Mouse (Mus musculus): Measurements from ENCODE around the gene Lrp4. TPM values are rescaled to one million over a fixed set of nuclear protein-coding genes. Genes with fewer than 3 reads are reported as not detected.
A peak's percentile ranks its signal among the peaks of the same experiment; 100 is the strongest.
"Not testable (repeated sequence)": the region's sequence is repeated elsewhere in the genome, so short reads cannot be mapped to it uniquely, and the experiment has no call there.

Lrp4 gene
- polyA plus RNA-seq, 1 experiment from 2014 or later, result 4.9 TPM

DNA sequence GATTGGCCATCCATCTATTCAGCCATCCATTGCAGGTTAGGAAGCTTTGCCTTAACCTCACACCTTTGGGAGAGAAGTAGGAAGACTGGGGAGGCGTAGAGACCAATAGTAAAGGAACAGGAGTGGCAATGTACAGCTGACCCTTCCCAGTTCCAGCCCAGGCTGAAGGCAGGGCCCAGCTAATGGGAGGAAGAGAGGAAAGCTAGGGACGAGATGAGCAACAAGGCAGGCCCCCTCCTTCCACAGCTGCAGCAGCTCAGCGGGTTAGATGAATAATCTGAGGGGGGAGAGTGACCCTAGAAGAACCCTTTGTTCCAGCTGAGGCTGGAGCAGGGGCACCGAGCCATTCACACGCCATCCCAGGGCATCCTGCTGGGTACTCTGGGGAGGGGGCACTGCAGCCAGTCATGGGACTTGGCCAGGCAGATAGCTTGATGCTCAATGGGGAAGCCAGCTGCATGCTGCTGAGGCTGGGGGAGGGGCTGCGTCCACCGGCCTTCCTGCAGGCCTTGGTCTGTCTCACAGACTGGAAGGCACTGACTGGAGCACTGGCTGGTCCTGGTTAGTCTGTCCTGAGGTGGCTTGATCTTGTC is 12.8 kb downstream of the Lrp4 start:
- no peaks in the 10 kb centered on the region for H3K36me3 ChIP-seq (replicated peaks)
- no peak overlapping the region for H3K9ac ChIP-seq
- H3K27me3 ChIP-seq (replicated peaks), result no peaks in the 10 kb centered on the region
- peak; percentile 41; the same call in 1 of the 2 replicates for ATAC-seq (replicated peaks)
- peaks cover 18% of the 10 kb centered on the region for H3K4me1 ChIP-seq
- no peak overlapping the region for H3K4me2 ChIP-seq
- H3K27ac ChIP-seq, result no peak overlapping the region
- H3K4me3 ChIP-seq, result no peak overlapping the region
- H3K9me3 ChIP-seq, result no peaks in the 10 kb centered on the region
- WGBS, result 17% methylated on average over 7 of the region's 7 CpGs

DNA sequence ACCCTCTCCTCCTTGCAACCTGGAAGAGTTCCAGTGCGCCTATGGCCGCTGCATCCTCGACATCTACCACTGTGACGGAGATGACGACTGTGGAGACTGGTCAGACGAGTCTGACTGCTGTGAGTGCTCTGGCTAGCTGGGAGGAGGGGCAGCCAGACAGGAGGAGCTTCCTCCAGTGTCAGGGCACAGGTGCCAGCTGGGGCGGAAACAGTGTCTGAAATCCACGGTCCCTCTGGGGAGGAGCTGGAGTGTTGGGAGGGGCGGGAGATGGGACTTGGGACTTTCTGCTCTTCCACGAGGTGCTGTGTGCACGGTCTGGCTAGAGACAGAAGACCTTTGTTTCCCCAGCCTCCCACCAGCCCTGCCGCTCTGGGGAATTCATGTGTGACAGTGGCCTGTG is 17.0 kb downstream of the Lrp4 start:
- WGBS, result 67% methylated on average over 12 of the region's 12 CpGs
- no peak overlapping the region for H3K9ac ChIP-seq
- H3K4me2 ChIP-seq, result no peak overlapping the region
- peaks cover 11% of the 10 kb centered on the region for H3K4me1 ChIP-seq
- H3K4me3 ChIP-seq, result no peak overlapping the region
- no peak overlapping the region for H3K27ac ChIP-seq
- no peaks in the 10 kb centered on the region for H3K27me3 ChIP-seq (replicated peaks)
- no peaks in the 10 kb centered on the region for H3K9me3 ChIP-seq
- H3K36me3 ChIP-seq (replicated peaks), result no peaks in the 10 kb centered on the region
- no peak for ATAC-seq (replicated peaks)

DNA sequence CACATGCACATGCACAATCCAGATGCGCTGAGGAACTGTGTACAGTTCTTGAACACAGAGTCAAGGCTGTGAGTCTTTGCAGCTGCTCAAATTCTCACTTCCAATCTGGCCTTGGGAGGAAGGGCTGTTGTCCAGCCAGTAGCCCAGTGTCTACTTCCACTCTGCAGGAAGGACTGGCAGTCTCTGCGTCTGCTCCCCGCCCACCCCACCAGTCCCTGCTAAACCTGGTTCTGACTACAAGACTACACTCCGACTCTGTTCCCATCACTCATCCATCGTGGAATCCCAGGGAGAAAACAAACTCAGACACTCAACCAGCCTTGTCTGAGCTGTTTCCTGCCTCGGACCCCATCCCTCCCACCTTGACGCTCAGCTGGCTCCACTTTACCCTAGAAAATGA is 18.5 kb downstream of the Lrp4 start:
- Histone ChIP-seq H3K27me3 (replicated peaks) (no peaks in the 10 kb centered on the region), H3K9ac (no peak overlapping the region), H3K27ac (no peak overlapping the region), H3K36me3 (replicated peaks) (no peaks in the 10 kb centered on the region), H3K4me3 (no peak overlapping the region), H3K4me2 (no peak overlapping the region), H3K9me3 (no peaks in the 10 kb centered on the region), H3K4me1 (no peaks in the 10 kb centered on the region)
- ATAC-seq (replicated peaks), result no peak
- 86% methylated on average over 7 of the region's 7 CpGs for WGBS

DNA sequence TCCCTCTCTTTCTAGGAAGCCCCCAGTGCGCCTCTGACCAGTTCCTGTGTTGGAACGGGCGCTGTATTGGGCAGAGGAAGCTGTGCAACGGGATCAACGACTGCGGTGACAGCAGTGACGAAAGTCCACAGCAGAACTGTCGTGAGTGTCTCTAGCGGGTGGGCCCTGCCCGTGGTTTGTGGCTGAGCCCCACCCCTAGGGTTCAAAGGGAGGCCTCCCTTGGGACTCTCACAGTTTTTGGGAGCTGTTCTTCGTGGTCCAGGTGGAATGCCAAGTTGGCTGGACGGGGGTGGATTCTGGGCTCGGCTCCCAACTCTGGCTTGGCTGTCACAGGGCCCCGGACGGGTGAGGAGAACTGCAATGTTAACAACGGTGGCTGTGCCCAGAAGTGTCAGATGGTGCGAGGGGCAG is 18.9 kb downstream of the Lrp4 start:
- ATAC-seq (replicated peaks), result no peak
- H3K4me2 ChIP-seq, result no peak overlapping the region
- H3K4me1 ChIP-seq, result no peaks in the 10 kb centered on the region
- WGBS, result 84% methylated on average over 17 of the region's 17 CpGs
- H3K36me3 ChIP-seq (replicated peaks), result no peaks in the 10 kb centered on the region
- no peak overlapping the region for H3K9ac ChIP-seq
- H3K4me3 ChIP-seq, result no peak overlapping the region
- H3K9me3 ChIP-seq, result no peaks in the 10 kb centered on the region
- H3K27ac ChIP-seq, result no peak overlapping the region
- no peaks in the 10 kb centered on the region for H3K27me3 ChIP-seq (replicated peaks)

DNA sequence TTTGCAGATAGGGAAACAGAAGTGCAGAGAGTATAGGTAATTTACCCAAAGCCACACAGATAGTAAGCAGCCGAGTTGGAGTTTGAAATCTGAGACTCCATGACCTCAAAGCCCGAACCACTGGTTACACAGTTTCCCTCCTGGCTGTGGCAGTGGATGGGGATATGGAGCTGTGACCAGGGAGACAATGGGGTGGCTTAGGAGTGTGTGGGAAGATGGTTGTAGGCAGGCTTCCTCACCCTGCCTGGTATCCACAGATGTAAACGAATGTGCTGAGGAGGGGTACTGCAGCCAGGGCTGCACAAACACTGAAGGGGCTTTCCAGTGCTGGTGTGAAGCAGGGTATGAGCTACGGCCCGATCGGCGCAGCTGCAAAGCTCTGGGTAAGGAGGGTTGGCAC is 19.5 kb downstream of the Lrp4 start:
- H3K4me1 ChIP-seq, result no peaks in the 10 kb centered on the region
- WGBS, result 90% methylated on average over 7 of the region's 7 CpGs
- no peak overlapping the region for H3K9ac ChIP-seq
- no peak overlapping the region for H3K4me2 ChIP-seq
- no peaks in the 10 kb centered on the region for H3K9me3 ChIP-seq
- no peak overlapping the region for H3K27ac ChIP-seq
- no peaks in the 10 kb centered on the region for H3K27me3 ChIP-seq (replicated peaks)
- no peak overlapping the region for H3K4me3 ChIP-seq
- no peaks in the 10 kb centered on the region for H3K36me3 ChIP-seq (replicated peaks)
- ATAC-seq (replicated peaks), result no peak

DNA sequence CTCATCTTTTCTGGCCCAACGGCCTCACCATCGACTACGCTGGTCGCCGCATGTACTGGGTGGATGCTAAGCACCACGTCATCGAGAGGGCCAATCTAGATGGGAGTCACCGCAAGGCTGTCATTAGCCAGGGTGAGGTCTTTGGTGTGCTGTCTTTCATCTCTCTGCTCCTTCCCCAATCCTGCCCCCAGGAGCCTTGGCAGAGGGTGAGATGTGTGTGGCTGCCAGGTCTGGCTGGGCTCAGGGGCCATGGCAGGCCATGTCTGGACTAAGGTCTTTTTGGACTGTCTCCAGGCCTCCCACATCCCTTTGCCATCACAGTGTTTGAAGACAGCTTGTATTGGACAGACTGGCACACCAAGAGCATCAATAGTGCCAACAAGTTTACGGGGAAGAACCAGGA is 23.1 kb downstream of the Lrp4 start:
- ATAC-seq (replicated peaks), result peak; percentile 57
- Histone ChIP-seq H3K4me3 (no peak overlapping the region), H3K4me1 (no peaks in the 10 kb centered on the region), H3K4me2 (no peak overlapping the region), H3K9me3 (no peaks in the 10 kb centered on the region), H3K9ac (no peak overlapping the region), H3K27ac (no peak overlapping the region), H3K27me3 (replicated peaks) (no peaks in the 10 kb centered on the region), H3K36me3 (replicated peaks) (no peaks in the 10 kb centered on the region)
- WGBS, result 94% methylated on average over 9 of the region's 9 CpGs

DNA sequence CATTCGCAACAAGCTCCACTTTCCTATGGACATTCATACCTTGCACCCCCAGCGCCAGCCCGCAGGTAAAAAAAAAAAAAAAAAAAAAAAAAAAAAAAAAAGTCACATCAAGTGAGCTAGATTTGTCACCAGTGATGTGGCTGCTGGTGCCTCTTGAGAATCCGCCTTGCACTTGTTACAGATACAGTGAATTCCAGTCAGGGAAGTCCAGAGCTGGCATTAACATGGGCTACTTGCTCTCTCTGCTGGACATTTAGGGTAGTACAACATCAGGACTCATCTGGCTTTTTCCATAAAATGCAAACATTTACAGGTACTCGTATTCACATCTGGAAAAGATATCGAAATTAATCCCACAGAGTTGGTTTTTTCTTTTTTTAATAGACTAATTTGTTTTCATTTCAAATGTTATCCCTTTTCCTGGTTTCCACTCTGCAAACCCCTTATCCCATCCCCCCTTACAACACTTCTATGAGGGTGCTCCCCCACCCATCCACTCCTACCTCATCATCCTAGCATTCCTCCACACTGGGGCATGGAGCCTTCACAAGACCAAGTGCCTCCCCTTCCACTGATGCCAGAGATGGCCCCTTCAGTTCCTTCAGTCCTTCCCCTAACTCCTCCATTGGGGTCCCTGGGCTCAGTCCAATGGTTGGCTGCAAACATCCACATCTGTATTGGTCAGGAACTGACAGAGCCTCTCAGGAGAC is 23.6 kb downstream of the Lrp4 start:
- Histone ChIP-seq H3K27ac (no peak overlapping the region), H3K36me3 (replicated peaks) (no peaks in the 10 kb centered on the region), H3K9me3 (no peaks in the 10 kb centered on the region), H3K27me3 (replicated peaks) (no peaks in the 10 kb centered on the region), H3K4me2 (no peak overlapping the region), H3K4me3 (no peak overlapping the region), H3K4me1 (no peaks in the 10 kb centered on the region), H3K9ac (no peak overlapping the region)
- ATAC-seq (replicated peaks), result peak; percentile 87
- WGBS, result 64% methylated on average over 6 of the region's 6 CpGs

DNA sequence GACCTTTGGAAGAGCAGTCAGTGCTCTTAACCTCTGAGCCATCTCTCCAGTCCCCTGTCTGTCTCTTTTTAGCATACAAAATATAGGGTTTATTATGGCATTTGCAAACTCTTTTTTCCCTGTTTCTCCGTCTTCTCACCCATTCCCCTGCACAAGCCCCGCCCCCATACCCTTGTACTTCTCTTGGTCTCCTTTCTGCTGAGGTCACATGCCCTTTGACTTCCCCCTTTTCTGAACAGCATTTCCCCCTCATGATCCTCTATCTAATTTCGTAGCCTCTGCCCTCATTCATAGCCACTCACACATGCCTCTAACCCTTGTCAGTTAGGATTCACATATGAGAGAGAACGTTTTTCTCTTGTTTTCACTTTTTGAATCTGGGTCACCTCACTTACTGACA is 27.4 kb downstream of the Lrp4 start:
- Histone ChIP-seq H3K27me3 (replicated peaks) (no peaks in the 10 kb centered on the region), H3K9ac (no peak overlapping the region), H3K4me1 (no peaks in the 10 kb centered on the region), H3K9me3 (no peaks in the 10 kb centered on the region), H3K4me2 (no peak overlapping the region), H3K27ac (no peak overlapping the region), H3K36me3 (replicated peaks) (no peaks in the 10 kb centered on the region), H3K4me3 (no peak overlapping the region)
- WGBS, result 78% methylated on average over 4 of the region's 4 CpGs
- ATAC-seq (replicated peaks), result no peak

DNA sequence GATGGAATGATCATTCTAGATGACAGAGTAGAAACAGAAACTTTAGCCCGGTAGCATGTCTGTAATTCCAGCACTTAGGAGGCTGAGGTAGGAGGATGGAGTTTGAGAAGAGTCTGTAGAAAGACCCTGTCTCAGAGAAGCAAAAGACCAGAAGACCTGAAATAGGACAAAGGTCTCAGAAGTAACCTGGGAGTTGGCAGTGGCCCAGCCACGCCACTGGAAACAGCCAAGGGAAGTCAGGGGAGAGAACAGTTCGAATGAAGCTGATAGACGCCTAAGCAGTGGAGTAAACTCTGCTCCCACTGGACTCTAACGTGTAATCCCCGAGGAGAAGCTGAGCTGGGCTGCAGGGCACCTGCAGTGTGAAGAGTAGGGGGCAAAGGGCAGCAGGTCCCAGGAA is 27.9 kb downstream of the Lrp4 start:
- WGBS, result 83% methylated on average over 6 of the region's 6 CpGs

DNA sequence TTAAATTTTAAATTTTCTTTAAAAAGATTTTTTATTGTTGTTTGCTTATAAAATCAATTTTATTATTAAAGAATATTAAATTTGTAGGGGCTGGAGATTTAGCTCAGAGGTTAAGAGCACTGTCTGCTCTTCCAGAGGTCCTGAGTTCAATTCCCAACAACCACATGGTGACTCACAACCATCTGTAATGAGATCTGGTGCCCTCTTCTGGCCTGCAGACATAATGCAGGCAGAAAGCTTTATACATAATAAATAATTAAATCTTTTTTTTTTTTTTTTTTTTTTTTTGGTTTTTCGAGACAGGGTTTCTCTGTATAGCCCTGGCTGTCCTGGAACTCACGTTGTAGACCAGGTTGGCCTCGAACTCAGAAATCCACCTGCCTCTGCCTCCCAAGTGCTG is 30.0 kb downstream of the Lrp4 start:
- H3K4me1 ChIP-seq; H3K4me2 ChIP-seq; H3K4me3 ChIP-seq; H3K27me3 ChIP-seq (replicated peaks); H3K9me3 ChIP-seq; ATAC-seq (replicated peaks); H3K9ac ChIP-seq; H3K27ac ChIP-seq; H3K36me3 ChIP-seq (replicated peaks): not testable (repeated sequence)
- WGBS, result 72% methylated on average over 3 of the region's 3 CpGs

More for the DNA sequence above, 27.9 kb downstream of the Lrp4 start:
- no peak overlapping the region for H3K9ac ChIP-seq
- ATAC-seq (replicated peaks), result no peak
- H3K27me3 ChIP-seq (replicated peaks), result no peaks in the 10 kb centered on the region
- no peaks in the 10 kb centered on the region for H3K4me1 ChIP-seq
- H3K4me3 ChIP-seq, result no peak overlapping the region
- no peaks in the 10 kb centered on the region for H3K9me3 ChIP-seq
- no peak overlapping the region for H3K4me2 ChIP-seq
- H3K36me3 ChIP-seq (replicated peaks), result no peaks in the 10 kb centered on the region
- no peak overlapping the region for H3K27ac ChIP-seq

DNA sequence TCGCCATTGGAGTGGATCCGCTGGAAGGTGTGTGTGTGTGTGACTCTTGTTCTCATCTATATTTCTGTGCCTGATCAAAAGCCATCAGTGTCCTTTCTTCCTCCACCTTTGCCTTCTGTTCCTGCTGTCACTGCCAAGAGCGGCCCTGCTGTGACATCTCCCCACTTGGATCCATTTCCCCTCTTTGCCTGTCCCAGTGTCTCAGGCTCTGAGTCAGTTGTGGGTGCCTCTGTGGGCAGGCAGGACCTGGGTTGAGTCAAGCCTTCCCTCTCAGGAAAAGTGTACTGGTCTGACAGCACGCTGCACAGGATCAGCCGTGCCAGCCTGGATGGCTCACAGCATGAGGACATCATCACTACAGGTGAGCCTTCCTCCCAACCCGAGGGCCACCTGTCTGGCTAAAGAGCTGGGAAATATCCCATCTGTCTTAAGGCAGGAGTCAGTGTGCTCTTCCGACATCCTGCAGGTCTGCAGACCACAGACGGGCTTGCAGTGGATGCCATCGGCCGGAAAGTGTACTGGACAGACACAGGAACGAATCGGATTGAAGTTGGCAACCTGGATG is 34.8 kb downstream of the Lrp4 start:
- Histone ChIP-seq H3K27me3 (replicated peaks) (no peaks in the 10 kb centered on the region), H3K4me2 (no peak overlapping the region), H3K4me1 (no peaks in the 10 kb centered on the region), H3K36me3 (replicated peaks) (no peaks in the 10 kb centered on the region), H3K9me3 (no peaks in the 10 kb centered on the region), H3K9ac (no peak overlapping the region), H3K27ac (no peak overlapping the region), H3K4me3 (no peak overlapping the region)
- 94% methylated on average over 12 of the region's 12 CpGs for WGBS
- no peak for ATAC-seq (replicated peaks)

DNA sequence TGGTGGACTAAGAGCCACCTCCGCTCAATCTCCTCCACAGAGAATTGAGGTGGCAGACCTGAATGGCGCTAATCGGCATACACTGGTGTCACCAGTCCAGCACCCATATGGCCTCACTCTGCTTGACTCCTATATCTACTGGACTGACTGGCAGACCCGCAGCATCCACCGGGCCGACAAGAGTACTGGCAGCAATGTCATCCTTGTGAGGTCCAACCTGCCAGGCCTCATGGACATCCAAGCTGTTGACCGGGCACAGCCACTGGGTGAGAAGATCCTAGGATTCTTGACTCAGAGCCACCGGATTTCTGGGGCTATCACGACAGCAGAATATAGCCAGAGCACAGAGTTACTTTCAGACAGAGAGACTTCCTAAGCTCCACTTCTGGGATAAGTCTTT is 36.7 kb downstream of the Lrp4 start:
- no peak overlapping the region for H3K4me2 ChIP-seq
- no peak overlapping the region for H3K9ac ChIP-seq
- no peak for ATAC-seq (replicated peaks)
- no peak overlapping the region for H3K4me3 ChIP-seq
- no peaks in the 10 kb centered on the region for H3K4me1 ChIP-seq
- no peaks in the 10 kb centered on the region for H3K27me3 ChIP-seq (replicated peaks)
- no peaks in the 10 kb centered on the region for H3K9me3 ChIP-seq
- 95% methylated on average over 9 of the region's 9 CpGs for WGBS
- H3K27ac ChIP-seq, result no peak overlapping the region
- no peaks in the 10 kb centered on the region for H3K36me3 ChIP-seq (replicated peaks)
